21 mouse cellular contexts compared by ENCODE assay signal in genomic region chr12:57550181-57550808, GRCm38 (mm10). TPM values are rescaled to one million over a fixed set of nuclear protein-coding genes. Genes with fewer than 3 reads are reported as not detected.
DNase-seq lines count a peak whose midpoint lies in the region; ATAC-seq and TF ChIP-seq lines count a peak whose summit lies in the region.
"Had no signal": no experiment of that assay in that cellular context is flagged by ENCODE, and none has a peak within 500 bp of the region (broad histone marks: within the 10 kb centered on the region; RNA-seq: fewer than 3 reads in every experiment).

No protein-coding gene starts in this region.

- H3K36me3 ChIP-seq in forebrain, embryonic 11.5 days (ENCODE audit: control insufficient read depth, insufficient read depth, low read length), result no peaks in the 10 kb centered on the region
- no peaks in the 10 kb centered on the region for H3K36me3 ChIP-seq in forebrain, postnatal 0 days (ENCODE audit: insufficient read depth)
- no peaks in the 10 kb centered on the region for H3K36me3 ChIP-seq in lung, embryonic 14.5 days (ENCODE audit: insufficient read depth)
- H3K36me3 ChIP-seq in midbrain, embryonic 13.5 days, result no peaks in the 10 kb centered on the region
- H3K36me3 ChIP-seq: G1E; heart, embryonic 12.5 days; hindbrain, embryonic 15.5 days; limb, embryonic 12.5 days had no signal

- no peaks in the 10 kb centered on the region for H3K9me3 ChIP-seq in forebrain, embryonic 11.5 days (ENCODE audit: control insufficient read depth, low read length)
- no peaks in the 10 kb centered on the region for H3K9me3 ChIP-seq in forebrain, postnatal 0 days (ENCODE audit: low read length)
- no peaks in the 10 kb centered on the region for H3K9me3 ChIP-seq in lung, embryonic 14.5 days (ENCODE audit: low read depth, low read length)
- H3K9me3 ChIP-seq in midbrain, embryonic 13.5 days, result no peaks in the 10 kb centered on the region
- H3K9me3 ChIP-seq: G1E; heart, embryonic 12.5 days; hindbrain, embryonic 15.5 days; limb, embryonic 12.5 days had no signal

- H3K4me2 ChIP-seq in forebrain, embryonic 11.5 days (ENCODE audit: low read depth, low read length, severe bottlenecking), result 0 out of 2 replicates have a peak overlapping the region, but pooled peaks have one; percentile 2
- H3K4me2 ChIP-seq in forebrain, postnatal 0 days (ENCODE audit: low read depth), result no peak overlapping the region
- peak overlapping the region; percentile 75 for H3K4me2 ChIP-seq in lung, embryonic 14.5 days
- H3K4me2 ChIP-seq in midbrain, embryonic 13.5 days (replicated peaks), result peak overlapping the region; percentile 26
- H3K4me2 ChIP-seq: heart, embryonic 12.5 days; hindbrain, embryonic 15.5 days; limb, embryonic 12.5 days had no signal

- under 1% methylated on average over 31 of the region's 31 CpGs for WGBS in forebrain, embryonic 11.5 days
- 1% methylated on average over 31 of the region's 31 CpGs for WGBS in forebrain, postnatal 0 days
- WGBS in lung, embryonic 14.5 days, result 4% methylated on average over 31 of the region's 31 CpGs
- WGBS in midbrain, embryonic 13.5 days, result 1% methylated on average over 31 of the region's 31 CpGs

- no peak for TF ChIP-seq CTCF in forebrain, postnatal 0 days (IDR thresholded peaks at IDR 0.05; ENCODE audit: low read depth)
- TF ChIP-seq CTCF in lung, embryonic 14.5 days (IDR thresholded peaks at IDR 0.05; ENCODE audit: low read depth), result no peak

- no peak overlapping the region for H3K4me3 ChIP-seq in forebrain, embryonic 11.5 days (ENCODE audit: low read depth, low read length)
- no peak overlapping the region for H3K4me3 ChIP-seq in forebrain, postnatal 0 days (ENCODE audit: low read depth, low read length)
- H3K4me3 ChIP-seq in lung, embryonic 14.5 days (ENCODE audit: low read depth, low read length), result peak overlapping the region; percentile 58
- H3K4me3 ChIP-seq in midbrain, embryonic 13.5 days (replicated peaks), result no peak overlapping the region
- H3K4me3 ChIP-seq: heart, embryonic 12.5 days; hindbrain, embryonic 15.5 days; limb, embryonic 12.5 days had no signal

- H3K27me3 ChIP-seq in forebrain, embryonic 11.5 days (ENCODE audit: control insufficient read depth, insufficient read depth, low read length), result peaks cover 92% of the 10 kb centered on the region
- peaks cover 91% of the 10 kb centered on the region for H3K27me3 ChIP-seq in forebrain, postnatal 0 days (ENCODE audit: insufficient read depth, low read length)
- peaks cover 87% of the 10 kb centered on the region for H3K27me3 ChIP-seq in lung, embryonic 14.5 days (ENCODE audit: insufficient read depth, low read length)
- H3K27me3 ChIP-seq in midbrain, embryonic 13.5 days, result peaks cover 100% of the 10 kb centered on the region

- ATAC-seq in forebrain, embryonic 11.5 days (replicated peaks; ENCODE audit: low FRiP score), result no peak
- no peak for ATAC-seq in forebrain, postnatal 0 days
- ATAC-seq in lung, embryonic 14.5 days (ENCODE audit: insufficient read depth), result no peak
- ATAC-seq in midbrain, embryonic 13.5 days, result no peak
- ATAC-seq: activated CD4-positive, CD25-positive, alpha-beta regulatory T cell, adult 4 months had no signal

- H3K9ac ChIP-seq in forebrain, embryonic 11.5 days (ENCODE audit: low read length), result no peak overlapping the region
- no peak overlapping the region for H3K9ac ChIP-seq in forebrain, postnatal 0 days
- peak overlapping the region; percentile 80 for H3K9ac ChIP-seq in lung, embryonic 14.5 days
- no peak overlapping the region for H3K9ac ChIP-seq in midbrain, embryonic 13.5 days (replicated peaks)
- H3K9ac ChIP-seq: heart, embryonic 12.5 days; hindbrain, embryonic 15.5 days; limb, embryonic 12.5 days had no signal

- no peak for DNase-seq in forebrain, embryonic 11.5 days (ENCODE audit: low spot score)
- DNase-seq in forebrain, postnatal 0 days, result no peak
- DNase-seq in lung, embryonic 14.5 days, result peak; percentile 15
- no peak for DNase-seq in lung, postnatal 4 days
- DNase-seq in R1 (ENCODE audit: low read depth, low spot score), result peak; percentile 18
- no peak for DNase-seq in gastrocnemius, postnatal 10 days
- no peak for DNase-seq in gastrocnemius, postnatal 4 days (ENCODE audit: low spot score in 2 of 2)
- DNase-seq: B cell, adult 2 months; cerebellum, adult 11-12 months; lung, adult 18-20 months; spleen, adult 18-20 months; thymus, adult 18-20 months had no signal

- no peak overlapping the region for H3K27ac ChIP-seq in forebrain, embryonic 11.5 days (ENCODE audit: low read depth, low read length)
- H3K27ac ChIP-seq in forebrain, postnatal 0 days (ENCODE audit: low read depth, low read length), result no peak overlapping the region
- H3K27ac ChIP-seq in lung, embryonic 14.5 days (ENCODE audit: low read depth), result peak overlapping the region; percentile 24; the same call in 1 of the 2 replicates
- no peak overlapping the region for H3K27ac ChIP-seq in midbrain, embryonic 13.5 days
- H3K27ac ChIP-seq: hindbrain, embryonic 15.5 days; limb, embryonic 12.5 days had no signal

- H3K4me1 ChIP-seq in forebrain, embryonic 11.5 days (replicated peaks; ENCODE audit: control insufficient read depth, insufficient read depth, low read length), result peaks cover 5% of the 10 kb centered on the region; the same call in 1 of the 2 replicates
- no peaks in the 10 kb centered on the region for H3K4me1 ChIP-seq in forebrain, postnatal 0 days (ENCODE audit: insufficient read depth)
- peaks cover 4% of the 10 kb centered on the region; the same call in 1 of the 2 replicates for H3K4me1 ChIP-seq in lung, embryonic 14.5 days (ENCODE audit: insufficient read depth)
- peaks cover 19% of the 10 kb centered on the region for H3K4me1 ChIP-seq in midbrain, embryonic 13.5 days (replicated peaks)

RNA-seq across cellular contexts. Expression of gene Foxa1, which starts 3.6 kb away (rescaled TPM):
- 1.7 and 1.9 TPM in 2 replicates for polyA plus RNA-seq in forebrain, embryonic 11.5 days (2014; fragmentation: Nextera tagmentation; extraction: Ambion mirVana)
- total RNA-seq in forebrain, postnatal 0 days (2014; rRNA removed), result 0.08 and 1.2 TPM in 2 replicates
- polyA plus RNA-seq in forebrain, postnatal 0 days (2015; fragmentation: Nextera tagmentation; extraction: Ambion mirVana), result 0.23 and 0.36 TPM in 2 replicates
- 21.1 and 22.5 TPM in 2 replicates for polyA plus RNA-seq in lung, embryonic 14.5 days (2014; fragmentation: Nextera tagmentation; extraction: Ambion mirVana)
- polyA plus RNA-seq in midbrain, embryonic 13.5 days (2015; fragmentation: Nextera tagmentation; extraction: Ambion mirVana), result 3.0 and 3.8 TPM in 2 replicates
- not detected for total RNA-seq in gastrocnemius, postnatal 10 days (2021)
- total RNA-seq in gastrocnemius, postnatal 4 days (2021), result not detected
- total RNA-seq: gastrocnemius, adult 18-20 months; layer of hippocampus, postnatal 10 days had no signal
- polyA plus RNA-seq: activated CD4-positive, CD25-positive, alpha-beta regulatory T cell, adult 4 months; limb, embryonic 12.5 days had no signal

RNA-seq across cellular contexts. Expression of gene Ttc6, which starts 13.6 kb away (rescaled TPM):
- 0.44 and 0.57 TPM in 2 replicates for polyA plus RNA-seq in forebrain, embryonic 11.5 days (2014; fragmentation: Nextera tagmentation; extraction: Ambion mirVana)
- 1.2 TPM in 2 replicates for total RNA-seq in forebrain, postnatal 0 days (2014; rRNA removed)
- 0.34 and 0.74 TPM in 2 replicates for polyA plus RNA-seq in forebrain, postnatal 0 days (2015; fragmentation: Nextera tagmentation; extraction: Ambion mirVana)
- 6.9 and 7.3 TPM in 2 replicates for polyA plus RNA-seq in lung, embryonic 14.5 days (2014; fragmentation: Nextera tagmentation; extraction: Ambion mirVana)
- polyA plus RNA-seq in midbrain, embryonic 13.5 days (2015; fragmentation: Nextera tagmentation; extraction: Ambion mirVana), result 1.8 and 2.6 TPM in 2 replicates
- not detected for total RNA-seq in gastrocnemius, postnatal 10 days (2021)
- not detected for total RNA-seq in gastrocnemius, postnatal 4 days (2021)
- total RNA-seq: adrenal gland, postnatal 4 days; gastrocnemius, adult 18-20 months had no signal

Comparison
In these comparisons a context has a peak if more than half of its experiments do, and no peak if none do; other contexts are left out.
1. DNase-seq: peak in lung, embryonic 14.5 days (single experiment) and R1 (single experiment); none in forebrain, embryonic 11.5 days (single experiment), forebrain, postnatal 0 days (single experiment), lung, postnatal 4 days (0 of 2), gastrocnemius, postnatal 10 days (single experiment) and gastrocnemius, postnatal 4 days (0 of 2).